Mouse (Mus musculus): Measurements from ENCODE around the gene Parva.
A peak's percentile ranks its signal among the peaks of the same experiment; 100 is the strongest.

The Parva gene

DNA sequence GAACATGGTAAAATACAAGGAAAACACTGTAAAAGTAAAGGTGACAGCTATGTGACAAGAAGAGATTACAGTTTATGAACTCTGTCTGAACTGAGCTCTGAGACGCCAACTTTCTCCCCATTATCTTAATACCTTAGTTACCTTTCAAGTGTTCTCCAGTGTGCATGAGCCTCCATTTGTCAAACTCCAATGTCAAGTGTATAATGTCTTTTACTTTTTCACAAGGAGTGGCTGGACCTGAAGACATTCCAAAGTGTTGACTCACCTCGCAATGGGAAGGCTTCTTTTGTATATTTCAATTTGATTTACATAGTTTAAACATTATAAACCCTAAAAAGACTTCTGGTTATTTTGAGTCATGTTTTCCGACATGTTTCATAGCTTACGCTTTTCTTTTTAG lies 3.9 kb upstream of the Parva start:
- DNase-seq (ENCODE audit: low spot score in 2 of 2): no peak

DNA sequence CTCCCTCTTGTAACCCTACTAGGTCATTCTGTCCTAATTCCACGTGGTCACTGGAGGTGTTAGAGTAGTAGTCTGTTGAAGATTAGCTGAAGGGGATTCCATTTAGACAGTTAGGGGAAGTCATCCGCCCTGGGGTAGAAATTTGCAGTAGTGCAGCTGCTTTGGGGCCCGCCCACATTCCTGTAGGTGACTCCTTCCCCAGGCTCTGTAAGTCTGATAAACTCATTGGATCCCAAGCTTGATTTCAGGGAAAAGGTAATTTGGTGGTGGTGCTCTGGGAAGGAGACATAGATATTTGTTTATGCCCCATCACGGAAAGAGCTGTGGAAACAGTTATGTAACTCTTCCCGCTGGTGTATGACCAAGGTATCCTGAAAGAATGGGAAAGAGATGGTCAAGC lies 494 bp upstream of the Parva start:
- DNase-seq (ENCODE audit: low spot score in 2 of 2): no peak

DNA sequence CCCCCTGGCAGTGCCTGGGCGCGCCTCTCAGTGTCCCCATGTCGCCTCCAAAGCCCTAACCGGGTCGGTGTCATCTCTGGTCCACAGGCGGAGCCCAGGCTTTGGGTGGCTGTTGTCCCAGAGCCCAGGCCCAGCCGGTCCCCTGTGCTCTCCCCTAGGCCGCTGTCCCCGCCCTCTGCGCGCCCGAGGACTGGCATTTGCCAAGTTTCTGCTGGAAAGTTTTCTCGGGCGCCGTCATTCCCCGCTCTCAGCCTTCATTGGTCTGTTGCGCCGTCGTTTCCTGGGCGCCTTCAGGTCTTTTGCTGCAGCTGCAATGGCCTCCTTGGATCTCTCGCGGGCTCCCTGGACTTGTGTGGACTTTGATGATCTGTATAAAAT lies 842 bp downstream of the Parva start:
- DNase-seq (ENCODE audit: low spot score in 2 of 2): peak; percentile 58 to 59

DNA sequence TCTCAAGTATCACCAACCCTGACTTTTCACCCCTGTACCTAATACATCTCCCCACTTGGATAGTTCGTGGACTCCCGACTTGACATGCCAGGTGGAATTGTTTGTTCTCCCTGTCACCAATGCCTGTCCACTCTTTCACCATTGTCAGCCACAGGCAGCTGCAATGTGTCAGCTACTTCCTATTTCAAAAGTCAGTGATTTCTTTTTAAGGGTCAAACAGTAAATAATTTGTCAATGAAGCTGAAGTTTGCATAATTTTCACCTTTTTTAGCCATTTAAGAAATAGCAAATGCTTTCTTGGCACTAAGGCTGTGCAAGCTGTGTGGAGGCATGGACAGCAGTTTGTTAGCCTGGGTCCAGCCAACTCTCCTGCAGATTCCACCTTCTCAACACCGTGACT lies 12.5 kb downstream of the Parva start:
- no peak for DNase-seq (ENCODE audit: low spot score in 2 of 2)

DNA sequence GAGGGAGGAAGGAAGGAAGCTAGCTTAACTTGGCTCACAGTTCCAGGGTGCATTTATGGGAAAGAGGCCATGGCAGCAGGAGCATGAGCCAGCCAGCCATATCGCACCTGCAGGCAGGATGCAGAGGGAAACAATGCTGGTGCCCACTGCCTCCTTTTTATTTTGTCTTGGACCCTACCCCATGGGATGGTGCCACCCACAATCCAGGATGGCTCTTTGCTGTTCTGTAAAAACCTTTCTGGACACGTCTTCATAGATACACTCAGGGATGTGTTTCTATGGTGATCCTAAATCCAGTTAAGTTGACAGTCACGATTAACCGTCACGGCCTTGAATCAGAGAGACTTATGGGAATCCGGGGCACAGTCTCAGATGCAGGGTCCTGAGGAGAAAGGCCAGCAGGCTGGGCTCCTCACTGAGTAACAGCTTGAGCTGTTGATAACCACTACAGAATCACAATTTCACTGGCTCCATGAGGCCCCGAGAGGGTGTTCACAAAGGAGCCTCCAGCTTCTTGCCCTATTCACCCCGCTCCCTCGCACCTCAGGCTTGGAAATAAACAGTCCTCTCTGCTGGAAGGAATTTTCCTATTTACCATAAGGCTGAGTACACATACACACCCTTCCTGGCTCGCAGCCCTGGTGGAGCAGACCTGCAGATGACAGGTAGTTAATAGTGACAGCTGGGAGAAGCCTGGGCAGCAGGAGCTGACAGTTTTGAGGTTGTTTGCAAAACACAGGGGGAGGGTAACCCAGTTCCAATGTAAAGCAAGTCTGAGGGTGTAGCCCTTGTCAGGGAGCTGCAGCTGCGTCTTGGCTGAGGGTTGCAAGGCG lies 17.1 kb downstream of the Parva start:
- no peak for DNase-seq (ENCODE audit: low spot score in 2 of 2)

DNA sequence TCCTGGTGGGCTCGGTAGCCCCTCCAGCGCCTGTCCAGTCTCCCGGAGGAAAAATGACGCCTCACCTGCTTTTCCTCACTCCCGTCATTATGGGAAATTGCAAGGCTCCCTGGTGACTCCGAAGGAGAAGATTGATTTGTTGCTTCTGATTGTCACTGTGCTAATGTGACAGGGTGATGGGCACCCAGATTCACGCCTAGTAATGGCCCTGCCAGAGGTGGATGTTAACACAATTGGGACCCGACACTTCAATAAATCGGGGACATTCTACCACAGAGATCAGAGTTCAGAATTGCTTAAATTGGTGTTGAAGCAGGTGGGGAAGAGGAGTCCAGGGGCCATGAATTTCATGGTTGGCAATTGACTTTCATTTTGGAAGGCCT lies 17.7 kb downstream of the Parva start:
- no peak for DNase-seq (ENCODE audit: low spot score in 2 of 2)

DNA sequence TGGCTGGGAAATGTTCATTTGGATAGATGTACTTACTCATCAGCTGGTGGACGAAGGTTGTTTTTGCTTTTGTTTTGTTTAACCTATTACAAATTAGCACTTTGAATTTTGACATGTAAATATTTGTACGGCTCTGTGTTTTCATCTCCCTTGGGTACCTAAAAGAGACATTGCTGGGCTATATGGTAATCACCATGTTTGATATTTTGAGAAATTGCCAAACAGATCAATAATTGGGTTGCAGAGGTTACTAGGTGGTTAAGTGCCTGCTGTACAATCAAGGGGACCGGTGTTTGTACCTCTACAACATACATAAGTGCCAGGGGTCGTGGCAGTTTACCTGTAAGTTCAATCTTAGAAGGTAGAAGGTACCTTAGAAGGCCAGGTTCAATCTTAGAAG lies 19.2 kb downstream of the Parva start:
- no peak for DNase-seq (ENCODE audit: low spot score in 2 of 2)

DNA sequence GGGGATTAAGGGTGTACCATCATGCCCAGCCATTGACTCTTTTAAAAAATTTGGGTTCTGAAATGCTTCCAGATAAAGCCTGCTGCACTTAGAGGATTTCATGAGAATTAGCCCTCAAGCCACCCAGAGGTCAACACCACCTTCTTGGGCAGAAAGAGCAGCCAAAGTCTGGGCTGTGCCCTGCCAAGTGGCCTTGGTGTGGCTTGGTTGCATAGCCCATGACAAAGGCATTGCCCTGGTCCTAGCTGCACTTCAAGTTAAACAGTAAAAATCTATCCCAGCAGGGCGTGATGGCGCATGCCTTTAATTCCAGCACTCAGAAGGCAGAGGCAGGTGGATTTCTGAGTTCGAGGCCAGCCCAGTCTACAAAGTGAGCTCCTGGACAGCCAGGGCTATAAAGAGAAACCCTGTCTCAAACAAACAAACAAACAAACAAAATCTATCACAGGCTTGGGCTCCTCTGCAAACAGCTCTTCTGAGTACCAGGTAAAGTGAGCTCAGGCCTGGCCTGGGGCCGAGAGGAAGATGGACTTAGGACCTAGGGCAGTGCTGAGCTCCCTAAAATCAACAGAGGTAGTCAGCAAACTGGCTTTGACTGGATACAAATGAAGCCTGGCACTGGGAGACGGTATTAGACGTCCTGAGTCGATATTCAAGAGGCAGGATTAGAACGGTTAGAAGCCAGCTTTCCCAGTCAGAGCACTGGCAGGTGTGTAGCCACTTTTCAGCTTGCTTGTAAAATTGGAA lies 22.8 kb downstream of the Parva start:
- no peak for DNase-seq (ENCODE audit: low spot score in 2 of 2)

DNA sequence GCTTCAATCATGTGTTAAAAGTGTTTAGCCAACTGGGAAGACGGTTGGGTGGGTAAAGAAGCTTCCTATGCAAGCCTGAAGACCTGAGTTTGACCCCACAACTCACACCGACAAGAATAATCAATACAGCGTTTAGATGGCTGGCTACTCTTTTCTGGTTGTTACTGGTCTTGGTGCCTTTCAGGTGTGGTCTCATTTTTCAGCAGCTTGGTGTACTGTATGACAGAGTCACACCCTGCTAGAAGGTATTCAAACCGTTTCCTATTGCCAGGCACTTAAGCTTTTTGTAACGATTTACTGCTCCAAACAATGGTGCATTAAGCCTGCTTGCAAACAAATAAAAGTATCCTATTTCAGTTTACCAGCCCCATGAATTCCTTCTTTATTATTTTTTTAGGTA lies 25.2 kb downstream of the Parva start:
- DNase-seq (ENCODE audit: low spot score in 2 of 2): no peak

DNA sequence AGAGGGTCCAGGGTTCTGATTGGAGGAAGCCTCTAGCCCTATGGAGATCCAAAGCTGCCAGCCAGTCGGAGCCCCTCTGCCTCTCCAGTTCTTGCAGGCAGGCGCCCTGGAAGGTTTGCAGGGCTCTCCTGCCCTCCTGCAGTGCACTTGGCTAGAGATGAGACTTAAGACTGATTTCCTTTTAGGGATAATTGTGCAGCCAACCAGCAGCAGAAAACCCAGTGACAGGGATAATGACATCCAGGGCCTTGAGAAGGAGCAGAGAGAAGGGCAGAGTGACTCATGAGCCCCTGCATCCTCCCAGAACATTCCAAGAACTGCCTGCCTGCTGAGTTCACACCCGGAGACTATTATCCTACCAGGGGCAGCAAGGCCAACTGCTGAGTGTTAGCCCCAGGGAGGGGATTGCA lies 26.5 kb downstream of the Parva start:
- DNase-seq (ENCODE audit: low spot score in 2 of 2): no peak

DNA sequence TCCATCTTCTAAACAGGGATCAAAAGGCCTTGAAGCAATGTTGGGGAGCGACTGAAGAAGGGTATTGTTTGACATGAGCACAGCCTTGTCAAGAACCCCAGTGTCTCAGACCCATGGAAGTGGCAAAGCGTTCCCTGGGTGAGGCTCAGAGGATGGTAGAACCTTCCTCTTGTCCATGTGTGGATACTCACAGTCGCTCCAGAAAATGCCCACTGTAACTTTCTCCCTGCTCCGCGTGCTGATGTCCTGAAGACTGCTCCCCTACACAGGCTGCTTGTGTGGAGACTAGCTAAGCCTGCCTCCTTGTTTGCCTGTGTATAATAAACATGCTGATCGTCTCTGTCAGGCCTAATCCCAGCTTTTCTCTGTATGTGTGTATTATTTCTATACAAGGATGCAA lies 27.1 kb downstream of the Parva start:
- DNase-seq (ENCODE audit: low spot score in 2 of 2): no peak

DNA sequence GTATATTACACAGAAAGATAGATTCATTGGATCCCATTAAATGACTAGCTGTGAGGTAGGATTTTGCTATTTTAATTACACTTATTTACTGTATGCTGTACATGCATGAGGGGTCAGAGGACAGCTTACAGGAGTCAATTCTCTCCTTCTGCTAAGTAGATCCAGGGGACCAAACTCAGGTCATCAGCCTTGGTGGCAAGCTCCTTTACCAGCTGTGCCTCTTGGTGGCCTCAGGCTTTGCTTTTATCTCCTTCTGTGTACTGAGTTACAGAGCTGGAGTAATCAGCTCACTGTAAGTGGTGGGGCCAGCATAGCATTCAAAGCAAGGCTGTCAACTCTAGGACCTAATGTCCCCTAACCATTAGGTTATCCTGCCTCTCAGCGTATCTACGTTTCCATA lies 27.6 kb downstream of the Parva start:
- no peak for DNase-seq (ENCODE audit: low spot score in 2 of 2)

DNA sequence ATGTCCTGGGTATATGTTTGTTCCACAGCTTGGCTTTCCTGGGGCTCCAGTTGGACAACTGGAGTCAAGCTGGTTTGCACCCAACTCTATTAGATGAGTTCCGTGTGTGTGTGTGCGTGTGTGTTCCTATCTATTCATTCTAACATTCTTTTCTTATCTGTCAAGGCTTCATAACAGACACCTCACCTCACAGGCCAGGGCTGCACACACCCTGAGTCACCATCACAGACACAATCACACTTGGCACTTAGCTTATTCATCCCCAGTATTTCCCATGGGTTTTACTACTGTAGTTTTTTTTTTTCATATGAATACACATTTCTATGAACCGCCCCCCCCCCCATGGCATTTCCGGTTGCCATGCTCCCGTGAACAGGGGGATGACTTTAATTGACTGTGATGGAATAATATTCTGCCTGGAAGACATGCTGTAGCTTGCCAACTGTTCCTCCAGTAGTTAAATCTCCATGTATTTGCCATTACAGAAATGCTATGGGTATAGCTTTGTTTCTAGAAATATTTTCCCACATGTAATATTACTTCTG lies 28.3 kb downstream of the Parva start:
- DNase-seq (ENCODE audit: low spot score in 2 of 2): no peak

DNA sequence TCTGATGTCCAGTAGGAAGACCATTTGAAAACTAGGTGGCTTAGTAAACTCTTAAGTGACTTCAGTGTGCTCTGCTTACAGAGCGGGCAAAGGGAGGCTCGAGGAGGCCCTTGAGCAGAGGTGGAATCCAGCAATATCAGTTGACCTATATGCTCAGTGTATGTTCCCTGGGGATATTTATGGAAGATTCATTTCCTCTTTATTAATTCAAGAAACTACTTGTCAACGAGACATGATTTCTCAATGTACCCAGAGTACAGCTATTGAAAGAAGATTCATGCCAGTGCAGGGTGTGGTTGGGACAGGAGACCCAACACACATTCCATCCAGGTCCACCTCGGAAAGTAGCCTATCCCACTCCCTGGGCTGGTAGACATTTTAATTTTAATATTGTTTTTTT lies 30.1 kb downstream of the Parva start:
- DNase-seq (ENCODE audit: low spot score in 2 of 2): no peak

DNA sequence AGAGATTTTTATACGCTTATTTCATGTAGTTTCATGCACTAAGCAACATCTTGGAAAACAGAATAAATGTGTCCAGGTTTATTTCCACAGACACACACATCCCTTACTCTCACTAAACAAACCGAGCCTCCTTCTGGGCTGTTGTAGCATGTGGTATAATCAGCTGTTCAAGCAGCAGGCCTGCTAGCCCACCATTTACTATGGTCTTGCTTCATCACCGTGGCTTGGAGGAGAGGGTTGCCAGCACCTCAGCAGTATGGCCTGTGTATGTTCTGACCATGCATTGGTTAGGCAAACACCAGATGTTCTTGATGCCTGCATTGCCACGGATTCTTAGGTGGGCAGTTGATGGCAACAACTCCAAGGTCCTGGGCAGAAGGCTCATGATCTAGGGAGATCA lies 30.6 kb downstream of the Parva start:
- DNase-seq (ENCODE audit: low spot score in 2 of 2): no peak

DNA sequence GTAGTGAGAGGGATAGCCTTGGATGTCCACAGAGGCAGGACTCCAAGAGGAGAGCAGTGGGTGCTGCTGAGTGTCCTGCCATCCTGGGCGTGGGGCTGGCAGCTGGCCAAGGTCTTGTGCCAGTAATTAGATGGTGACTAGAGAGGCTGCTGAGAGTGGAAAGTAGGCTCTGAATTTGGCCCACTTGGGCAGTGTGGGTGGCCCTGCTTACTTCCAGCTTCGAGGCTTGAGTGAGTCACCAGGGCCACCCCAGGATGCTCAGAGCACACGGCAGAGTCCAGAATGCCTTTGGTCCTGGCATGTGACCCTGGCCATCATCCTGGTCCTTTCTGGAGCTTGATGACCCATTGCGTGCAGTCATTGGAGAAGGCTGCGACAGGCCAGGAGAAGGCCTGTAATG lies 31.1 kb downstream of the Parva start:
- DNase-seq (ENCODE audit: low spot score in 2 of 2): no peak

DNA sequence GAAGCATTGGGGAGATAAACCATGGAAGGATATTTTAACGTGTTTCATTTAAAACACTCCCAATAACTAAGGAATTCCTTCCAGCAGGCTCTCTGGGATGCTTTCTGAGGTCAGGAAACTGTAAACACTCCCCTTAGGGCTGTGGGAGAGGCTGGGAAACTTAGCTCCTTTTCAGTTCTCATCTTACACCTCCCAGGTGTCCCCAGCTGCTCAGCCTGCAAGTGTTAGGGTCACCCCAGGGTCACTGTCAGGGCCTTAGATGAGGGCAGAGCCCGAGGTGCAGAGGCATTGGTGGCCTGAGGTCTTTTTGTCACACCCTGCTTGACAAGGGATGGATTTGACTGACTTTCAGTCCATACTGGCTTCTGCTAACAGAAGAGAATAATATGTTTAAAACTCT lies 35.8 kb downstream of the Parva start:
- DNase-seq (ENCODE audit: low spot score in 2 of 2): no peak

DNA sequence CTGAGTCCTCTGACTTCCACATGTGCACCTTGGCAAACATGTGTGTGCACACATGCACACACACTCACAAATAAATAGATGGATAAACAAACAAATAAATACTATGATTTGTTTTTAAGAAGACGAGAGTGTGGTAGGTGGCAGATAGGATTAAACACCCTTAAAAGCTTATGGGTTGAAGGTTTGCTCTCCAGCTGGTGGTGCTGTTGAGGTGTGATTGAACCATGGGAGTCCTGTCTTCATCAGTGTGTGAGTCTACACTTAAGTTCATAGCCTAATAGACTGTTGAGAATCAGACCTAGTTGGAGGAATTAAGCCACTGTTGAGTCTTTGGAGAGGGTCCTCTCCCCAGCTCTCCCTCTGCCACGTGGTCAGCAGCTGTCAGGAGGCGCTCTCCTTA lies 38.6 kb downstream of the Parva start:
- DNase-seq (ENCODE audit: low spot score in 2 of 2): no peak

DNA sequence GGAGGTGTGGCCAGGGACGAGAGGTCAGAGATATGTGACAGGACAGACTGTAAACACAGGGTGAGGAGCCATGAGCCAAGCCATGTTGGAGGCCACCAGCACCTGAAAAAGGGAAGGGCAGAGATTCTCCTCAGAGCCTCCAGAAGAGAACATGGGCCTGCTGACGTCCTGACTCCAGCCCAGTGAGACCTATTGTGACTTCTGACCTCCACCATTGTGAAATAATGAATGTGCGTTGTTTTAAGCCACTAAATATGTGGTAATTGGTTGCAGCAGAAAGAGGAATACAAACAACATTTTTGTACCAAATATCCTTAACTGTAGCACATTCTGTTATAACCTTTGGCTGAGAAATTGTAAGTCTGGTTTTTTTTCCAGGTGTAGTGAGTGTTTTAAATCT lies 39.5 kb downstream of the Parva start:
- no peak for DNase-seq (ENCODE audit: low spot score in 2 of 2)

DNA sequence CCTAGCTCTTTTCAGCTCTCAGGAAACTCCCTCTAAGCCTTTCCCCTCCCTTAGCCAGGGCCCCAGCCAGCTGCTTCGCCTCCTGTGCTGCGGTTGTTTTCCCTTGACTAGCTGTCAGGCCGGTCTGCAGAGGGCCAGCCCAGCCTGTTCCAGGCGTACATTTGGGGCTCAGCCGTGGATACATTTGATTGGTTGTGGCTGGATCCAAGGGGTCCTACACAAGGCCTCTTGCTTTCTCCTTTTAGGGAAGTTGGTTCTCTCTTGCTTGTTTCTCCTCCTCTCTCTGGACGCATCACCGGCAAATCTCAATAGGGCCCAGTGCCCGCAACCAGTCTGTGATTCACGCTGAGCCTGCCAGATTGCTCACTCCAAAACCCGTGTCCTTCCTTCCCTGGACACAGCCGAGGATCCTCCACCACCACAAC lies 40.4 kb downstream of the Parva start:
- DNase-seq (ENCODE audit: low spot score in 2 of 2): no peak

DNA sequence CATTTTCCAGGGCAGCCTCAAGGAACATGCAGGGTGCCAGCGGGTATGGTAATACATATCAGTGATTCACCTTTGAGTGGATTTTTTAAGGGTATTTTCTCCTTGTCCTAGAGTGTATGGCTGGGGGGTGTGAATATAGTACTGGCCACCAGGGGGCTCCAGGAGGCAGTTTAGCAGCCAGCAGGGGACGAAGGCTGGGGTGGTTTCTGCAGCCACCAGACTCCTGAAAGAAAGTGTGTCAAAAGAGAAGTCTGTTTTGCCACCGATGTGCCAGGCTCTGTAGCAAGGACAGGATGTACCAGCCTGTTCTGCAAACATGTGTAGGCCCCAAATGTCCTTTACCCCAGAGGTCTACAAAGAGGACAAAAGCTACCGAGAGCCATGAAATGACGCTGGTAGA lies 42.5 kb downstream of the Parva start:
- DNase-seq (ENCODE audit: low spot score in 2 of 2): peak; percentile 46 to 75

DNA sequence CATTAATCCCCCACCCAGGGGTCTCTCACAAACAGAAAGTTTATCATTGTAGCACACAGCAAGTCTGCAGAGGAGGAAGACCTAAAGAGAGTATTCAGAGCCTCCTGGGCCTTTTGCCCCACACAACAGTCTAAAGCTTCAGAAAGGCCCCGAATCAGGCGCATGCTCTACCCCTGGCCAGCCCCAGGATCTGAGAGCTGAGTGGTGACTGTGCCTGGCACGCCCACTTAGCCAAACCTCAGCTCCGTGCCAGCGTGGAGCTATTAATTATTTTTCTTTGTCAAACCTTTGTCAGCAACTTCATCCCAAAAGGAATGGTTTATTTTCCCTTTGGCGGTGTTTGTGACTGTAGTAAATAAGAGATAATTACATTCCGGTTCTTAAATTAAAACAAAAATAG lies 44.0 kb downstream of the Parva start:
- DNase-seq (ENCODE audit: low spot score in 2 of 2): no peak

DNA sequence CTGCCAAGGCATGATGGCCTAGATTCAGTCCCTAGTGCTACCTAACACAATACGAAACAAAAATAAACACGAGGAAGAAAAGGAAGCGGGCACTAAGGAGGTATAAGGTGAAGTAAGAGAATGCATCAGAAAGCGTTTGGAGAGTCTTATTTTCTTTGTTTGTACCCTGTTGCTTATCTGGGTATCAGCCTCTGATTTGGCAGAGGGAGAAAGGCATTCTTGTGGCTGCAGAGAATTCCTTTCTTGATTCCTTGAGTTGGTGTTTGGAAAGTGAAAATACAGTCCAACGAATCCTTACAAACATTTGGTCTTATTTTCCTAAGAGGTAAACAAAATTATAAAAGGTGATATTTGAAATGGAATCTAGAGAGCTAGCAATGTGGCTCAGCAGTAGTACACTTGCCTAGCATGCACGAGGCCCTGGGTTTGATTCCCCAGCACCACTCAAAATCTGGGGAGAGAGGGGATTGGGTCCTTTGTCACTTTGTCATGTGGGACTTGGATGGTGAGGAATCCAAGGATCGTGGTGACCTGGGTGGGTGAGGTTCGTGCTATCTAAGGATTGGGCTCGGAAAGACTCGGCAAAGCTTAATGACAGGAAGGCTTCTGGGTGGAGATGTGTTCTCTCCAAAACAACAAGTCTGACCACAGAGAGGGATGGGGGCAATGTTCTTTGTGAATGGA lies 44.9 kb downstream of the Parva start:
- no peak for DNase-seq (ENCODE audit: low spot score in 2 of 2)
